Mouse (Mus musculus) ES-Bruce4 (cell line): ENCODE measurements around the gene Xrcc1. TPM values are rescaled to one million over a fixed set of nuclear protein-coding genes. Genes with fewer than 3 reads are reported as not detected.
"Not testable (repeated sequence)": the region's sequence is repeated elsewhere in the genome, so short reads cannot be mapped to it uniquely, and the experiment has no call there.

ENCODE experiments used
- H3K27ac ChIP-seq: 2 replicates; pipeline ENCODE4 v1.5.1; 2012; ENCODE audit warnings: low read length, inconsistent platforms; ENCODE audit not compliant: insufficient read depth
- H3K27me3 ChIP-seq: 2 replicates; pipeline ENCODE4 v1.6.1; 2012; ENCODE audit warnings: mild to moderate bottlenecking, low read length, inconsistent platforms; ENCODE audit not compliant: control insufficient read depth, poor library complexity, insufficient read depth, severe bottlenecking
- H3K36me3 ChIP-seq: 2 replicates; pipeline ENCODE4 v1.6.1; 2012; ENCODE audit warnings: inconsistent platforms, mild to moderate bottlenecking, low read length, moderate library complexity; ENCODE audit not compliant: control insufficient read depth, poor library complexity, insufficient read depth, severe bottlenecking
- H3K4me1 ChIP-seq: one replicate; pipeline ENCODE4 v1.8.1; 2011; ENCODE audit warnings: low read length; ENCODE audit not compliant: control insufficient read depth, insufficient read depth
- H3K4me3 ChIP-seq: 2 replicates; pipeline ENCODE4 v1.5.1; 2011; ENCODE audit warnings: low read depth, mild to moderate bottlenecking, low read length
- H3K9ac ChIP-seq: 2 replicates; pipeline ENCODE4 v1.6.1; 2012; ENCODE audit warnings: low read depth, mild to moderate bottlenecking, inconsistent platforms; ENCODE audit not compliant: poor library complexity, severe bottlenecking
- H3K9me3 ChIP-seq: replicated peaks from 2 replicates; pipeline ENCODE4 v1.6.1; 2012; ENCODE audit warnings: mild to moderate bottlenecking, low read length, inconsistent platforms; ENCODE audit not compliant: control insufficient read depth, poor library complexity, insufficient read depth, severe bottlenecking
- CTCF ChIP-seq: IDR thresholded peaks from one replicate; pipeline ENCODE4 v1.8.1; 2011; ENCODE audit warnings: low read depth, low read length
- EP300 ChIP-seq: IDR thresholded peaks from 2 replicates; pipeline ENCODE4 v1.6.1; 2011; ENCODE audit warnings: low read depth, low read length; ENCODE audit not compliant: insufficient read depth
- POLR2A ChIP-seq: IDR thresholded peaks from one replicate; pipeline ENCODE4 v1.8.1; 2011; ENCODE audit warnings: low read length; ENCODE audit not compliant: insufficient read depth
- polyA plus RNA-seq: library from polyadenylated mRNA; stranded (reverse); fragments of >200 nt; gene quantifications from 2 replicates; pipeline ENCODE4 v1.2.4, GENCODE M21; 2011; ENCODE audit warnings: low read depth; ENCODE audit not compliant: missing spikeins, insufficient read depth, insufficient read length

Xrcc1 gene
- polyA plus RNA-seq, 1 experiment, result 85.8 TPM

GRCm38 (mm10) chr7:24512355-24512754 is 33.7 kb upstream of the Xrcc1 start, which contains the start of gene AC161166.1:
Gene AC161166.1 (minus strand): TSS chr7:24512455.
- Histone ChIP-seq H3K4me1 (peaks cover 5% of the 10 kb centered on the region), H3K4me3 (no peak within 1 kb of the TSS)

GRCm38 (mm10) chr7:24516319-24516718 is 29.8 kb upstream of the Xrcc1 start:
- H3K27me3 ChIP-seq, H3K9me3 ChIP-seq, H3K27ac ChIP-seq, H3K36me3 ChIP-seq, H3K9ac ChIP-seq, H3K4me3 ChIP-seq: not testable (repeated sequence)
- peaks cover 14% of the 10 kb centered on the region for H3K4me1 ChIP-seq
- TF ChIP-seq CTCF (peak; percentile 54), EP300 (peak; percentile 5; the same call in 1 of the 2 replicates)

More at GRCm38 (mm10) chr7:24512355-24512754, 33.7 kb upstream of the Xrcc1 start, which contains the start of gene AC161166.1:
- Histone ChIP-seq H3K9me3 (no peaks in the 10 kb centered on the region), H3K27ac (no peak within 1 kb of the TSS), H3K27me3 (no peaks in the 10 kb centered on the region), H3K9ac (no peak within 1 kb of the TSS), H3K36me3 (no peaks in the 10 kb centered on the region)
- no peak for TF ChIP-seq CTCF
- TF ChIP-seq EP300, result no peak
- TF ChIP-seq POLR2A, result no peak

GRCm38 (mm10) chr7:24517077-24517476 is 29.0 kb upstream of the Xrcc1 start:
- H3K27me3 ChIP-seq, result no peaks in the 10 kb centered on the region
- TF ChIP-seq CTCF, result no peak
- no peak for TF ChIP-seq POLR2A
- peak; percentile 66; the same call in 1 of the 2 replicates for TF ChIP-seq EP300
- H3K4me1 ChIP-seq, result peaks cover 14% of the 10 kb centered on the region
- H3K9me3 ChIP-seq, result no peaks in the 10 kb centered on the region
- H3K9ac ChIP-seq, result no peak overlapping the region
- no peak overlapping the region for H3K4me3 ChIP-seq
- H3K36me3 ChIP-seq, result no peaks in the 10 kb centered on the region
- H3K27ac ChIP-seq, result peak overlapping the region; percentile 55

GRCm38 (mm10) chr7:24517654-24518053 is 28.4 kb upstream of the Xrcc1 start:
- no peak for TF ChIP-seq POLR2A
- no peak for TF ChIP-seq CTCF
- no peak for TF ChIP-seq EP300
- Histone ChIP-seq H3K36me3 (no peaks in the 10 kb centered on the region), H3K4me3 (no peak overlapping the region), H3K27ac (peak overlapping the region; percentile 55), H3K9ac (no peak overlapping the region), H3K4me1 (peaks cover 14% of the 10 kb centered on the region), H3K9me3 (no peaks in the 10 kb centered on the region), H3K27me3 (no peaks in the 10 kb centered on the region)

- no peak overlapping the region for H3K4me3 ChIP-seq
- TF ChIP-seq EP300, result peak; percentile 76; the same call in 1 of the 2 replicates
- no peak for TF ChIP-seq CTCF
- no peak overlapping the region for H3K9ac ChIP-seq
- H3K9me3 ChIP-seq, result no peaks in the 10 kb centered on the region
- no peaks in the 10 kb centered on the region for H3K27me3 ChIP-seq
- H3K4me1 ChIP-seq, result peaks cover 18% of the 10 kb centered on the region
- H3K27ac ChIP-seq, result no peak overlapping the region
- no peaks in the 10 kb centered on the region for H3K36me3 ChIP-seq
Measured at GRCm38 (mm10) chr7:24519130-24519529, 27.0 kb upstream of the Xrcc1 start.

GRCm38 (mm10) chr7:24520054-24520453 is 26.0 kb upstream of the Xrcc1 start:
- not testable (repeated sequence) for H3K9ac ChIP-seq, H3K4me3 ChIP-seq, H3K9me3 ChIP-seq, H3K36me3 ChIP-seq, H3K27ac ChIP-seq, H3K27me3 ChIP-seq
- H3K4me1 ChIP-seq, result peaks cover 18% of the 10 kb centered on the region
